Mouse (Mus musculus) layer of hippocampus, adult 2 months (tissue): ENCODE measurements at regions not wholly inside any gene's neighbourhood (a gene's known extent, or its start where the extent isn't known, plus 50 kb on each side); places are given as distances from the start of the nearest gene placed in this dataset.

Source experiments
- DNase-seq, 2 experiments: peaks; one replicate each; pipeline ENCODE4 v3.0.0; 2022; ENCODE audit warnings: low spot score in 2 of 2
- H3K27ac ChIP-seq: fragments of 200-600 bp; 2 replicates; pipeline ENCODE4 v1.8.1; 2022
- H3K4me3 ChIP-seq: fragments of 200-600 bp; 2 replicates; pipeline ENCODE4 v1.8.1; 2022; ENCODE audit warnings: mild to moderate bottlenecking
- CTCF ChIP-seq: fragments of 200-600 bp; conservative IDR thresholded peaks from 2 replicates; pipeline ENCODE4 v1.8.1; 2022; ENCODE audit warnings: antibody characterized with exemption, mild to moderate bottlenecking, moderate library complexity

GRCm38 (mm10) chr15:86763581-86764375, 549.5 kb downstream of the Tbc1d22a start:
- Histone ChIP-seq H3K27ac (no peak overlapping the region), H3K4me3 (no peak overlapping the region)
- no peak for DNase-seq
- no peak for TF ChIP-seq CTCF

GRCm38 (mm10) chr15:86767623-86768022, 553.4 kb downstream of the Tbc1d22a start:
- TF ChIP-seq CTCF = no peak
- peak in 1 of 2 experiments; percentile 40 for DNase-seq
- no peak overlapping the region for H3K4me3 ChIP-seq
- H3K27ac ChIP-seq = no peak overlapping the region

- TF ChIP-seq CTCF = no peak
- no peak overlapping the region for H3K4me3 ChIP-seq
- no peak overlapping the region for H3K27ac ChIP-seq
- no peak for DNase-seq
Observed at GRCm38 (mm10) chr15:86773041-86773440, 558.8 kb downstream of the Tbc1d22a start.

GRCm38 (mm10) chr15:86777998-86778397, 563.7 kb downstream of the Tbc1d22a start:
- no peak overlapping the region for H3K27ac ChIP-seq
- no peak overlapping the region for H3K4me3 ChIP-seq
- no peak for TF ChIP-seq CTCF
- DNase-seq = no peak

- DNase-seq = no peak
- no peak overlapping the region for H3K27ac ChIP-seq
- H3K4me3 ChIP-seq = no peak overlapping the region
- TF ChIP-seq CTCF = no peak
Observed at GRCm38 (mm10) chr15:86781160-86781559, 566.9 kb downstream of the Tbc1d22a start.

GRCm38 (mm10) chr15:86794716-86795115, 580.5 kb downstream of the Tbc1d22a start:
- Histone ChIP-seq H3K27ac (no peak overlapping the region), H3K4me3 (no peak overlapping the region)
- no peak for DNase-seq
- TF ChIP-seq CTCF = no peak

GRCm38 (mm10) chr15:86798474-86799178, 584.4 kb downstream of the Tbc1d22a start:
- no peak overlapping the region for H3K4me3 ChIP-seq
- DNase-seq = no peak
- no peak for TF ChIP-seq CTCF
- peak overlapping the region; percentile 43; the same call in 1 of the 2 replicates for H3K27ac ChIP-seq

GRCm38 (mm10) chr15:86807296-86808080, 593.2 kb downstream of the Tbc1d22a start:
- no peak for TF ChIP-seq CTCF
- Histone ChIP-seq H3K4me3 (no peak overlapping the region), H3K27ac (no peak overlapping the region)
- no peak for DNase-seq

GRCm38 (mm10) chr15:86811821-86812220, 597.6 kb downstream of the Tbc1d22a start:
- H3K4me3 ChIP-seq = no peak overlapping the region
- no peak for TF ChIP-seq CTCF
- DNase-seq = no peak
- no peak overlapping the region for H3K27ac ChIP-seq

- peak; percentile 42 to 76 for DNase-seq
Observed at GRCm38 (mm10) chr15:86814808-86815421, 600.7 kb downstream of the Tbc1d22a start.

GRCm38 (mm10) chr15:86835996-86836395, 621.7 kb downstream of the Tbc1d22a start:
- TF ChIP-seq CTCF = no peak
- no peak overlapping the region for H3K27ac ChIP-seq
- H3K4me3 ChIP-seq = no peak overlapping the region
- peak in 1 of 2 experiments; percentile 26 for DNase-seq

More at GRCm38 (mm10) chr15:86814808-86815421, 600.7 kb downstream of the Tbc1d22a start:
- Histone ChIP-seq H3K4me3 (no peak overlapping the region), H3K27ac (peak overlapping the region; percentile 23; the same call in 1 of the 2 replicates)
- no peak for TF ChIP-seq CTCF

- TF ChIP-seq CTCF = no peak
- peak in 1 of 2 experiments; percentile 11 for DNase-seq
- Histone ChIP-seq H3K27ac (no peak overlapping the region), H3K4me3 (no peak overlapping the region)
Observed at GRCm38 (mm10) chr15:86852161-86852870, 638.1 kb downstream of the Tbc1d22a start.
